Mouse (Mus musculus): ENCODE results near the gene Fcna. TPM values are rescaled to one million over a fixed set of nuclear protein-coding genes. Genes with fewer than 3 reads are reported as not detected.

Gene Fcna
- polyA plus RNA-seq (2014; fragmentation: Nextera tagmentation; extraction: Ambion mirVana): 1.5 and 1.6 TPM in 2 replicates

GRCm38 (mm10) chr2:25627811-25628210, at the start of gene Fcna:
TSS of gene Fcna (minus strand) at chr2:25628030.
- H3K4me1 ChIP-seq (replicated peaks; ENCODE audit: control insufficient read depth, insufficient read depth, low read length): no peaks in the 10 kb centered on the region
- DNase-seq (ENCODE audit: low spot score) (no peak), ATAC-seq (replicated peaks; ENCODE audit: low FRiP score, low TSS enrichment, low read depth) (no peak)
- H3K9ac ChIP-seq (ENCODE audit: low read length): no peak within 1 kb of the TSS
- no peaks in the 10 kb centered on the region for H3K9me3 ChIP-seq (ENCODE audit: control insufficient read depth, low read length)
- no peak within 1 kb of the TSS for H3K27ac ChIP-seq (ENCODE audit: low read depth)
- H3K4me3 ChIP-seq (ENCODE audit: low read depth, low read length): no peak within 1 kb of the TSS
- no peak within 1 kb of the TSS for H3K4me2 ChIP-seq (ENCODE audit: low read length)
- 71% methylated on average over 6 of the region's 6 CpGs for WGBS
- no peaks in the 10 kb centered on the region for H3K27me3 ChIP-seq (replicated peaks; ENCODE audit: control insufficient read depth, insufficient read depth, low read length)
- no peaks in the 10 kb centered on the region for H3K36me3 ChIP-seq (ENCODE audit: control insufficient read depth, insufficient read depth, low read length)

DNA sequence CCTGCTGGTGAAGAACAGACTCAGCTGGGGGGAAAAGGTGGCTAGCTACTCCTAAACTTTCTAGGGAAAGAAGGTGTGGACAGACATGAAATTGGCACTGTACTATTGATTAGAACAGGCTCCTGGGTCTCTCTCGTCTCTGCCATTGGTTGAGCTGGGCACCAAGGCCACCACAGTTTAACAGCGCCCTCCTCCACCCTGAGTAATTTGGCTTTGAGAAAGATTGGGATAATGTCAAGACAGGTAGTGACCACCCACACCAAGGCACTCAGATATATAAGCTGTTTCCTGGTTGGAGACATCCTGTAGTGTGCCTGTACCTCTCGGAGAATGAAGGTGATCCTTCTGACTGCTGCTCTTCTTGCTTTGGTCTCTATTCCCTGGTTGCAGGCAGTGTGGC, 48.7 kb upstream of the Fcna start, which contains the start of gene Lcn6:
Gene Lcn6 (plus strand): TSS at position 301 of the 400 bp plus-strand sequence.
- no peaks in the 10 kb centered on the region for H3K36me3 ChIP-seq (ENCODE audit: control insufficient read depth, insufficient read depth, low read length)
- ATAC-seq (replicated peaks; ENCODE audit: low FRiP score, low TSS enrichment, low read depth) (no peak), DNase-seq (ENCODE audit: low spot score) (no peak)
- no peaks in the 10 kb centered on the region for H3K4me1 ChIP-seq (replicated peaks; ENCODE audit: control insufficient read depth, insufficient read depth, low read length)
- H3K9ac ChIP-seq (ENCODE audit: low read length): no peak within 1 kb of the TSS
- no peak within 1 kb of the TSS for H3K4me3 ChIP-seq (ENCODE audit: low read depth, low read length)
- no peaks in the 10 kb centered on the region for H3K27me3 ChIP-seq (replicated peaks; ENCODE audit: control insufficient read depth, insufficient read depth, low read length)
- 91% methylated on average over 3 of the region's 3 CpGs for WGBS
- H3K27ac ChIP-seq (ENCODE audit: low read depth): no peak within 1 kb of the TSS
- no peaks in the 10 kb centered on the region for H3K9me3 ChIP-seq (ENCODE audit: control insufficient read depth, low read length)
- H3K4me2 ChIP-seq (ENCODE audit: low read length): no peak within 1 kb of the TSS

GRCm38 (mm10) chr2:25666516-25666915, 38.7 kb upstream of the Fcna start:
- H3K4me3 ChIP-seq (ENCODE audit: low read depth, low read length): no peak overlapping the region
- H3K27ac ChIP-seq (ENCODE audit: low read depth): no peak overlapping the region
- WGBS: 65% methylated on average over 1 of the region's 1 CpGs
- H3K9ac ChIP-seq (ENCODE audit: low read length): no peak overlapping the region
- no peaks in the 10 kb centered on the region for H3K9me3 ChIP-seq (ENCODE audit: control insufficient read depth, low read length)
- no peak for DNase-seq (ENCODE audit: low spot score)
- no peak overlapping the region for H3K4me2 ChIP-seq (ENCODE audit: low read length)
- no peak for ATAC-seq (replicated peaks; ENCODE audit: low FRiP score, low TSS enrichment, low read depth)
- no peaks in the 10 kb centered on the region for H3K36me3 ChIP-seq (ENCODE audit: control insufficient read depth, insufficient read depth, low read length)
- H3K27me3 ChIP-seq (replicated peaks; ENCODE audit: control insufficient read depth, insufficient read depth, low read length): no peaks in the 10 kb centered on the region
- H3K4me1 ChIP-seq (replicated peaks; ENCODE audit: control insufficient read depth, insufficient read depth, low read length): no peaks in the 10 kb centered on the region

GRCm38 (mm10) chr2:25664125-25664524, 36.3 kb upstream of the Fcna start:
- H3K9ac ChIP-seq (ENCODE audit: low read length): no peak overlapping the region
- no peaks in the 10 kb centered on the region for H3K9me3 ChIP-seq (ENCODE audit: control insufficient read depth, low read length)
- H3K4me2 ChIP-seq (ENCODE audit: low read length): no peak overlapping the region
- no peak overlapping the region for H3K27ac ChIP-seq (ENCODE audit: low read depth)
- no peaks in the 10 kb centered on the region for H3K36me3 ChIP-seq (ENCODE audit: control insufficient read depth, insufficient read depth, low read length)
- H3K4me3 ChIP-seq (ENCODE audit: low read depth, low read length): no peak overlapping the region
- ATAC-seq (replicated peaks; ENCODE audit: low FRiP score, low TSS enrichment, low read depth): no peak
- DNase-seq (ENCODE audit: low spot score): no peak
- H3K4me1 ChIP-seq (replicated peaks; ENCODE audit: control insufficient read depth, insufficient read depth, low read length): no peaks in the 10 kb centered on the region
- H3K27me3 ChIP-seq (replicated peaks; ENCODE audit: control insufficient read depth, insufficient read depth, low read length): no peaks in the 10 kb centered on the region
- WGBS: 81% methylated on average over 5 of the region's 5 CpGs

- peak; percentile 67 for DNase-seq (ENCODE audit: low spot score)
- Histone ChIP-seq H3K9ac (ENCODE audit: low read length) (no peak overlapping the region), H3K27me3 (replicated peaks; ENCODE audit: control insufficient read depth, insufficient read depth, low read length) (no peaks in the 10 kb centered on the region), H3K27ac (ENCODE audit: low read depth) (no peak overlapping the region), H3K36me3 (ENCODE audit: control insufficient read depth, insufficient read depth, low read length) (no peaks in the 10 kb centered on the region), H3K4me3 (ENCODE audit: low read depth, low read length) (no peak overlapping the region), H3K4me2 (ENCODE audit: low read length) (no peak overlapping the region), H3K9me3 (ENCODE audit: control insufficient read depth, low read length) (no peaks in the 10 kb centered on the region), H3K4me1 (replicated peaks; ENCODE audit: control insufficient read depth, insufficient read depth, low read length) (no peaks in the 10 kb centered on the region)
- WGBS: 91% methylated on average over 1 of the region's 1 CpGs
- no peak for ATAC-seq (replicated peaks; ENCODE audit: low FRiP score, low TSS enrichment, low read depth)
These were observed 35.7 kb upstream of the Fcna start for GRCm38 (mm10) chr2:25663511-25663910.

- Histone ChIP-seq H3K27ac (ENCODE audit: low read depth) (no peak overlapping the region), H3K4me2 (ENCODE audit: low read length) (no peak overlapping the region), H3K4me1 (replicated peaks; ENCODE audit: control insufficient read depth, insufficient read depth, low read length) (no peaks in the 10 kb centered on the region), H3K9ac (ENCODE audit: low read length) (no peak overlapping the region), H3K9me3 (ENCODE audit: control insufficient read depth, low read length) (no peaks in the 10 kb centered on the region), H3K27me3 (replicated peaks; ENCODE audit: control insufficient read depth, insufficient read depth, low read length) (no peaks in the 10 kb centered on the region), H3K36me3 (ENCODE audit: control insufficient read depth, insufficient read depth, low read length) (no peaks in the 10 kb centered on the region), H3K4me3 (ENCODE audit: low read depth, low read length) (no peak overlapping the region)
- 87% methylated on average over 6 of the region's 6 CpGs for WGBS
- DNase-seq (ENCODE audit: low spot score) (no peak), ATAC-seq (replicated peaks; ENCODE audit: low FRiP score, low TSS enrichment, low read depth) (no peak)
These were observed 33.6 kb upstream of the Fcna start for GRCm38 (mm10) chr2:25661245-25661970.

GRCm38 (mm10) chr2:25660279-25660678, 32.4 kb upstream of the Fcna start:
- Histone ChIP-seq H3K27me3 (replicated peaks; ENCODE audit: control insufficient read depth, insufficient read depth, low read length) (no peaks in the 10 kb centered on the region), H3K4me1 (replicated peaks; ENCODE audit: control insufficient read depth, insufficient read depth, low read length) (no peaks in the 10 kb centered on the region), H3K36me3 (ENCODE audit: control insufficient read depth, insufficient read depth, low read length) (no peaks in the 10 kb centered on the region), H3K4me3 (ENCODE audit: low read depth, low read length) (no peak overlapping the region), H3K4me2 (ENCODE audit: low read length) (no peak overlapping the region), H3K27ac (ENCODE audit: low read depth) (no peak overlapping the region), H3K9me3 (ENCODE audit: control insufficient read depth, low read length) (no peaks in the 10 kb centered on the region), H3K9ac (ENCODE audit: low read length) (no peak overlapping the region)
- ATAC-seq (replicated peaks; ENCODE audit: low FRiP score, low TSS enrichment, low read depth): no peak
- DNase-seq (ENCODE audit: low spot score): no peak
- WGBS: 82% methylated on average over 8 of the region's 8 CpGs

- no peak within 1 kb of the TSS for H3K4me2 ChIP-seq (ENCODE audit: low read length)
- no peak within 1 kb of the TSS for H3K4me3 ChIP-seq (ENCODE audit: low read depth, low read length)
- H3K27me3 ChIP-seq (replicated peaks; ENCODE audit: control insufficient read depth, insufficient read depth, low read length): no peaks in the 10 kb centered on the region
- no peaks in the 10 kb centered on the region for H3K4me1 ChIP-seq (replicated peaks; ENCODE audit: control insufficient read depth, insufficient read depth, low read length)
- H3K9me3 ChIP-seq (ENCODE audit: control insufficient read depth, low read length): no peaks in the 10 kb centered on the region
- no peak within 1 kb of the TSS for H3K9ac ChIP-seq (ENCODE audit: low read length)
- no peak for ATAC-seq (replicated peaks; ENCODE audit: low FRiP score, low TSS enrichment, low read depth)
- no peaks in the 10 kb centered on the region for H3K36me3 ChIP-seq (ENCODE audit: control insufficient read depth, insufficient read depth, low read length)
- no peak for DNase-seq (ENCODE audit: low spot score)
- H3K27ac ChIP-seq (ENCODE audit: low read depth): no peak within 1 kb of the TSS
These were observed 29.8 kb upstream of the Fcna start, which contains the start of gene Lcn5 for GRCm38 (mm10) chr2:25657652-25658051. TSS of gene Lcn5 (plus strand) at chr2:25657952.

- no peaks in the 10 kb centered on the region for H3K36me3 ChIP-seq (ENCODE audit: control insufficient read depth, insufficient read depth, low read length)
- no peaks in the 10 kb centered on the region for H3K27me3 ChIP-seq (replicated peaks; ENCODE audit: control insufficient read depth, insufficient read depth, low read length)
- DNase-seq (ENCODE audit: low spot score) (no peak), ATAC-seq (replicated peaks; ENCODE audit: low FRiP score, low TSS enrichment, low read depth) (no peak)
- H3K4me2 ChIP-seq (ENCODE audit: low read length): no peak overlapping the region
- H3K4me1 ChIP-seq (replicated peaks; ENCODE audit: control insufficient read depth, insufficient read depth, low read length): no peaks in the 10 kb centered on the region
- no peak overlapping the region for H3K9ac ChIP-seq (ENCODE audit: low read length)
- no peak overlapping the region for H3K4me3 ChIP-seq (ENCODE audit: low read depth, low read length)
- H3K27ac ChIP-seq (ENCODE audit: low read depth): no peak overlapping the region
- WGBS: 90% methylated on average over 4 of the region's 4 CpGs
- H3K9me3 ChIP-seq (ENCODE audit: control insufficient read depth, low read length): no peaks in the 10 kb centered on the region
These were observed 29.4 kb upstream of the Fcna start for GRCm38 (mm10) chr2:25657246-25657645.

All from intestine, embryonic 14.5 days (tissue).